Mouse (Mus musculus): Measurements from ENCODE around the gene Gfod1. TPM values are rescaled to one million over a fixed set of nuclear protein-coding genes. Genes with fewer than 3 reads are reported as not detected.
A peak's percentile ranks its signal among the peaks of the same experiment; 100 is the strongest.

Gfod1 gene
- polyA plus RNA-seq, 1 experiment: 4.3 TPM

DNA sequence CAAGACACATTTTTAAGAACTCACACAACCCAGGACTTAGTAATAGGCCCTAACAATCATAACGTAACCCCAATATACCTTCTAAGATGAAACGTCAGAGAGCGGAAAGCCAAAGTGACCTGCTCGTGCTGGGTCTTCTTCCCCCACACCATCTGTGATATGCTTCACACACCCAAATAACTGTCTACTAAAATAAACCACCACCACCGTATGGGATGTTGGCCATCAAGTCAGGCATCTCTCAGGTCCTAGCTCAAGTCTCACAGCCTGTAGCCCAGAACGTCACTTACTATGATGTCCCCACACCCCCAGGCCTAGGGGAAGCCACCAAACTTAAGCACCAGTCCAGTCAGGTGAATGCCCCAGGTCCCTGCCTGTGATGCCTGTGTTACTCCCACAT, 55.6 kb downstream of the Gfod1 start:
- no peak for TF ChIP-seq CTCF (IDR thresholded peaks at IDR 0.05; ENCODE audit: borderline replicate concordance, control insufficient read depth, extremely low read depth, insufficient read depth, low read length, poor library complexity)
- no peak for TF ChIP-seq POLR2A (IDR thresholded peaks at IDR 0.05; ENCODE audit: control insufficient read depth, extremely low read depth, insufficient read depth, low read length, poor library complexity)
- Histone ChIP-seq H3K36me3 (ENCODE audit: control insufficient read depth, insufficient read depth, low read length) (no peaks in the 10 kb centered on the region), H3K4me1 (replicated peaks; ENCODE audit: control insufficient read depth, insufficient read depth, low read length) (peaks cover 29% of the 10 kb centered on the region), H3K4me3 (ENCODE audit: control insufficient read depth, insufficient read depth, low read length) (no peak overlapping the region), H3K27ac (ENCODE audit: control insufficient read depth, insufficient read depth, low read length) (no peak overlapping the region), H3K27me3 (ENCODE audit: control insufficient read depth, insufficient read depth, low read length) (no peaks in the 10 kb centered on the region)
- 95% methylated on average over 6 of the region's 6 CpGs for WGBS
- DNase-seq: no peak

DNA sequence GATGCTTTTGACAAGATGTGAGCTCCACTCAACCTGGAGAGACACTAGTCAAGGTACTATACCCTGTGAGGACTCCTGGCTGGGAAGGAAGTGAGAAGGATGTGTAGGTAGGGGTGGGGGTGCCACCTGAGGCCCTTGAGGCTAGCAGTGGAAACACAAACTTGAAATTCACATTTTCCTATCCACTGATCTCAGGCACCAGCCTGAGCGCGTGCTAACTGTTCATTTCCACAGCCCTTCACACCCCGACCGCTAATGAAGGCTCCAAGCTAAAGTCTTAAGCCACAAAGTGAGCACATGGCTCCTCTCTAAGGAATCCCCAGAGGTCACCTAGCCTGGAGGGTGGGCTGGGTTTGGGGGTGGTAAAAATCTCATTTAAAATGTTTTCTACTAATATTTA, 57.1 kb downstream of the Gfod1 start:
- Histone ChIP-seq H3K27ac (ENCODE audit: control insufficient read depth, insufficient read depth, low read length) (no peak overlapping the region), H3K4me3 (ENCODE audit: control insufficient read depth, insufficient read depth, low read length) (no peak overlapping the region), H3K4me1 (replicated peaks; ENCODE audit: control insufficient read depth, insufficient read depth, low read length) (peaks cover 32% of the 10 kb centered on the region), H3K27me3 (ENCODE audit: control insufficient read depth, insufficient read depth, low read length) (no peaks in the 10 kb centered on the region), H3K36me3 (ENCODE audit: control insufficient read depth, insufficient read depth, low read length) (no peaks in the 10 kb centered on the region)
- 98% methylated on average over 4 of the region's 4 CpGs for WGBS
- DNase-seq: no peak
- TF ChIP-seq POLR2A (IDR thresholded peaks at IDR 0.05; ENCODE audit: control insufficient read depth, extremely low read depth, insufficient read depth, low read length, poor library complexity): no peak
- no peak for TF ChIP-seq CTCF (IDR thresholded peaks at IDR 0.05; ENCODE audit: borderline replicate concordance, control insufficient read depth, extremely low read depth, insufficient read depth, low read length, poor library complexity)

DNA sequence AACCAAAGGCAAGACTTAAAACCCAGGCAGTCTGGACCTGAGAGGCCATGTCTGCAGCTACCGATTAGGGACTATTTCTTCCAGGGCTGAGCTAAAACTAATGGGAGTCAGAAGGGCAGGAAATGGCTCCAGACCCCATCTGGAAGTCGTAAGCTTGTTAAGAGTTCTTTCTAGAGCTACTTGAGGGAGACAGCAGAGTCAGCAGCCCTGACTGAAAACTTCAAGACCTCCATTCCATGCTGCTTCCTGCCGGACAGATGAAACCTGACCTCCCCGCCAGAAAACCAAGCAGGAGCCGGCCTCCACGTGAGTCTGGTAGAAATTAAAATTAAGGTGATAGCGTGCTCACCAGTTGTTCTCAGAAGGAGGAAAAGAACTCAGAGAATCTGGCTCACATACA, 60.2 kb downstream of the Gfod1 start:
- Histone ChIP-seq H3K4me3 (ENCODE audit: control insufficient read depth, insufficient read depth, low read length) (no peak overlapping the region), H3K36me3 (ENCODE audit: control insufficient read depth, insufficient read depth, low read length) (no peaks in the 10 kb centered on the region), H3K27me3 (ENCODE audit: control insufficient read depth, insufficient read depth, low read length) (no peaks in the 10 kb centered on the region), H3K27ac (ENCODE audit: control insufficient read depth, insufficient read depth, low read length) (0 out of 2 replicates have a peak overlapping the region, but pooled peaks have one; percentile 17), H3K4me1 (replicated peaks; ENCODE audit: control insufficient read depth, insufficient read depth, low read length) (peaks cover 13% of the 10 kb centered on the region)
- DNase-seq: no peak
- no peak for TF ChIP-seq POLR2A (IDR thresholded peaks at IDR 0.05; ENCODE audit: control insufficient read depth, extremely low read depth, insufficient read depth, low read length, poor library complexity)
- TF ChIP-seq CTCF (IDR thresholded peaks at IDR 0.05; ENCODE audit: borderline replicate concordance, control insufficient read depth, extremely low read depth, insufficient read depth, low read length, poor library complexity): no peak
- 71% methylated on average over 7 of the region's 7 CpGs for WGBS

DNA sequence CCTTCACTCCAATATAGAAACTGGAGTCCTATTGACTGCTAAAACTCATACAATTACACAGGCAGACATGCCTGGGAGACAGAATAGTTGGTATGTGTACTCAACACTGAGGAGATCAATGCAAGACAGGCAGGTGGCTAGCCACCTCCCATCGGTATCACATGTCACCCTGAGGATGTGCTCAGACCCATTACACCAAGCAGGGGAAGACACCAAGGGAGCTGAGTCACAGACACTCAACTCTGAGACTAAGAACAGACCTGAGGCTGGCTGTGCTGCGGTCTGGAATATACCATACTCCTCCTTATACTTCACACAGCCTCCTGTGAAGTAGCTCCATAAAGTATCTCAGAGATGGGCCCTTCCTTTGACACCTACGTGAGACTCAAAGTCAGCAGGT, 60.7 kb downstream of the Gfod1 start:
- 49% methylated on average over 3 of the region's 3 CpGs for WGBS
- H3K27ac ChIP-seq (ENCODE audit: control insufficient read depth, insufficient read depth, low read length): no peak overlapping the region
- H3K36me3 ChIP-seq (ENCODE audit: control insufficient read depth, insufficient read depth, low read length): no peaks in the 10 kb centered on the region
- peaks cover 13% of the 10 kb centered on the region for H3K4me1 ChIP-seq (replicated peaks; ENCODE audit: control insufficient read depth, insufficient read depth, low read length)
- H3K4me3 ChIP-seq (ENCODE audit: control insufficient read depth, insufficient read depth, low read length): no peak overlapping the region
- TF ChIP-seq POLR2A (IDR thresholded peaks at IDR 0.05; ENCODE audit: control insufficient read depth, extremely low read depth, insufficient read depth, low read length, poor library complexity) (no peak), CTCF (IDR thresholded peaks at IDR 0.05; ENCODE audit: borderline replicate concordance, control insufficient read depth, extremely low read depth, insufficient read depth, low read length, poor library complexity) (no peak)
- DNase-seq: no peak
- H3K27me3 ChIP-seq (ENCODE audit: control insufficient read depth, insufficient read depth, low read length): no peaks in the 10 kb centered on the region

DNA sequence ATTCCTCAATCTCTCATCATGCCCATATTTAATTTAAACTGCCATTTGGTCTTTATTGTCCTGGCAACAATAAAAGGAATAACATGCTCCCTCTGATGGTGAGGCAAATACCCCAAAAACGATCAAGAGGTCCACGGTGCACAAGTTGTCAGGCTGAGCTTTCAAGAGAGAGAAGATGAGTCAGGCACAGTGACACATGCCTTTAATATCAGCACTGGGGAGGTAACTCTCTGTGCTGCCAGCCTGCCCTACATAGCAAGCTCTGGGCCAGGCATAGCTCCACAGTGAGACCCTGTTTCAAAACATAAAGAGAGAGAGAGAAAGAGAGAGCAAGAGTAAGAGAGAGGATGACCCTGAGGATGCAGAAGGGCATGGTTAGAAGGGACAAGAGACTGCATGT, 62.2 kb downstream of the Gfod1 start:
- no peaks in the 10 kb centered on the region for H3K36me3 ChIP-seq (ENCODE audit: control insufficient read depth, insufficient read depth, low read length)
- no peak for TF ChIP-seq CTCF (IDR thresholded peaks at IDR 0.05; ENCODE audit: borderline replicate concordance, control insufficient read depth, extremely low read depth, insufficient read depth, low read length, poor library complexity)
- no peak for TF ChIP-seq POLR2A (IDR thresholded peaks at IDR 0.05; ENCODE audit: control insufficient read depth, extremely low read depth, insufficient read depth, low read length, poor library complexity)
- DNase-seq: no peak
- peaks cover 17% of the 10 kb centered on the region for H3K4me1 ChIP-seq (replicated peaks; ENCODE audit: control insufficient read depth, insufficient read depth, low read length)
- 74% methylated on average over 2 of the region's 2 CpGs for WGBS
- no peak overlapping the region for H3K4me3 ChIP-seq (ENCODE audit: control insufficient read depth, insufficient read depth, low read length)
- no peaks in the 10 kb centered on the region for H3K27me3 ChIP-seq (ENCODE audit: control insufficient read depth, insufficient read depth, low read length)
- H3K27ac ChIP-seq (ENCODE audit: control insufficient read depth, insufficient read depth, low read length): no peak overlapping the region

DNA sequence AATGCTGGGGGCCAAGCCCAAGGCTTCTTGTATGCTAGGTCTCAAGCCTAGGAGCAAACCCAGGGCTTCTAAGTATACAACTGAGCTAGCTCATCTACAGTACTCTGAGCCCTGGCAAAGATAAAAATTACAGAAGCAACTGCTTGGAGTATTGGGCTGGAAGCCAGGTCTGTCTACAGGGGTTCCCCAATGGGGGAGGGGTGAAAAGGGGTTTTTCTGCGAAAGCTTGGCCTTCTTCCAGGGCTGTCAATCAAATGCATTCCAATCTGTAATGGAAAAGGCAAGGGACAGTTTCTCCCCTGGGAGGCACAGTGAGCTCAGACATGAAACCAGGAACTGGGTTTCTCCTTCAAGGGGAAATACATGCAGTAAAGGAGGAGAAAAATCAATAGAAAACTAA, 62.9 kb downstream of the Gfod1 start:
- no peak for DNase-seq
- no peak overlapping the region for H3K27ac ChIP-seq (ENCODE audit: control insufficient read depth, insufficient read depth, low read length)
- no peaks in the 10 kb centered on the region for H3K36me3 ChIP-seq (ENCODE audit: control insufficient read depth, insufficient read depth, low read length)
- no peak for TF ChIP-seq CTCF (IDR thresholded peaks at IDR 0.05; ENCODE audit: borderline replicate concordance, control insufficient read depth, extremely low read depth, insufficient read depth, low read length, poor library complexity)
- TF ChIP-seq POLR2A (IDR thresholded peaks at IDR 0.05; ENCODE audit: control insufficient read depth, extremely low read depth, insufficient read depth, low read length, poor library complexity): no peak
- H3K27me3 ChIP-seq (ENCODE audit: control insufficient read depth, insufficient read depth, low read length): no peaks in the 10 kb centered on the region
- H3K4me3 ChIP-seq (ENCODE audit: control insufficient read depth, insufficient read depth, low read length): no peak overlapping the region
- 68% methylated on average over 1 of the region's 1 CpGs for WGBS
- peaks cover 19% of the 10 kb centered on the region for H3K4me1 ChIP-seq (replicated peaks; ENCODE audit: control insufficient read depth, insufficient read depth, low read length)

DNA sequence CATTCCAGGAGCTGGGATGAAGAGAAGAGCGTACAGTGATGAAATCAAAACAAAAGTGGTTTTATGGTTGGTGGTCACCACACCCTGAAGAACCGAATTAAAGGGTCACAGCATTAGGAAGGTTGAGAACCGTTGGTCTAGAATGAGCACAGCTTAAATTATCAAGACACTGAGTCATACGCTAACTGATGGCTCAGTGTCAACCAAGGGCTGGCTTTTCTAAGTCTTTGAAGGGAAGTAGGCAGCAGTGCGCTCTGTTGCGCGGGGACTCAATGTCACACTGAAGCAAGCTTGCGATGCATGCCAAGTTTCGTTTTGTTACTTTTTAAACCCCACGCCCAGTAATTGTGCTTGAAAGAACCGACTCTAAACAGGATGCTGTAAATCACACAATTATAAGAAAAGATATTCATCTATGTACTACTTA, 64.2 kb downstream of the Gfod1 start:
- H3K27ac ChIP-seq (ENCODE audit: control insufficient read depth, insufficient read depth, low read length): no peak overlapping the region
- TF ChIP-seq CTCF (IDR thresholded peaks at IDR 0.05; ENCODE audit: borderline replicate concordance, control insufficient read depth, extremely low read depth, insufficient read depth, low read length, poor library complexity) (no peak), POLR2A (IDR thresholded peaks at IDR 0.05; ENCODE audit: control insufficient read depth, extremely low read depth, insufficient read depth, low read length, poor library complexity) (no peak)
- DNase-seq: no peak
- no peaks in the 10 kb centered on the region for H3K36me3 ChIP-seq (ENCODE audit: control insufficient read depth, insufficient read depth, low read length)
- H3K4me3 ChIP-seq (ENCODE audit: control insufficient read depth, insufficient read depth, low read length): no peak overlapping the region
- no peaks in the 10 kb centered on the region for H3K27me3 ChIP-seq (ENCODE audit: control insufficient read depth, insufficient read depth, low read length)
- peaks cover 26% of the 10 kb centered on the region for H3K4me1 ChIP-seq (replicated peaks; ENCODE audit: control insufficient read depth, insufficient read depth, low read length)
- WGBS: 41% methylated on average over 11 of the region's 11 CpGs
